Mouse (Mus musculus) adrenal gland, postnatal 0 days (tissue): ENCODE measurements around the gene Mob4. TPM values are rescaled to one million over a fixed set of nuclear protein-coding genes. Genes with fewer than 3 reads are reported as not detected.

ENCODE experiments used
- polyA plus RNA-seq: library from polyadenylated mRNA; unstranded; fragments of >200 nt; fragmentation: Nextera tagmentation; extraction: Ambion mirVana; gene quantifications from 2 replicates; pipeline ENCODE4 v1.2.1, GENCODE M21; 2015

Gene Mob4
- polyA plus RNA-seq, result 462 and 610 TPM in 2 replicates

GRCm38 (mm10) chr1:55130943-55131401 is at the start of gene Mob4:
TSS of gene Mob4 (plus strand) at chr1:55131231.

GRCm38 (mm10) chr1:55087932-55088610 is 43.0 kb upstream of the Mob4 start, which contains the start of the genes Hspe1 and Hspd1:
TSS of gene Hspe1 (plus strand) at chr1:55088132.
TSS of gene Hspd1 (minus strand) at chr1:55088243.

Other genes starting within 250 kb of the Mob4 start
- 5.4 and 6.9 TPM in 2 replicates for gene Ankrd44, start 204.8 kb upstream of the Mob4 start, polyA plus RNA-seq
- gene Sf3b1, start 103.8 kb upstream of the Mob4 start, polyA plus RNA-seq, result 114 and 193 TPM in 2 replicates
- 16.6 and 28.0 TPM in 2 replicates for gene Coq10b, start 78.5 kb upstream of the Mob4 start, polyA plus RNA-seq
- gene Hspe1, start 43.1 kb upstream of the Mob4 start, polyA plus RNA-seq, result 1,634 and 1,878 TPM in 2 replicates
- gene Hspd1, start 43.0 kb upstream of the Mob4 start, polyA plus RNA-seq, result 250 and 567 TPM in 2 replicates
- gene Rftn2, start 95.6 kb downstream of the Mob4 start, polyA plus RNA-seq, result 14.8 and 25.9 TPM in 2 replicates
- gene Mars2, start 105.9 kb downstream of the Mob4 start, polyA plus RNA-seq, result 1.0 and 1.7 TPM in 2 replicates
- gene Boll, start 232.2 kb downstream of the Mob4 start, polyA plus RNA-seq, result 0.32 and 0.80 TPM in 2 replicates